ENCODE assay signal across 8 mouse cellular contexts in genomic region chr6:97210191-97210961, GRCm38 (mm10). TPM values are rescaled to one million over a fixed set of nuclear protein-coding genes. Genes with fewer than 3 reads are reported as not detected.
DNase-seq lines count a peak whose midpoint lies in the region; ATAC-seq and TF ChIP-seq lines count a peak whose summit lies in the region.

Arl6ip5 (plus strand) TSS chr6:97210689.

- H3K9me3 ChIP-seq in forebrain, embryonic 10.5 days = no peaks in the 10 kb centered on the region; the same call in 1 of the 2 replicates
- no peaks in the 10 kb centered on the region for H3K9me3 ChIP-seq in heart, embryonic 15.5 days (replicated peaks)
- H3K9me3 ChIP-seq in liver, embryonic 14.5 days (ENCODE audit: control insufficient read depth, low read length) = no peaks in the 10 kb centered on the region
- no peaks in the 10 kb centered on the region for H3K9me3 ChIP-seq in neural tube, embryonic 11.5 days (ENCODE audit: control insufficient read depth, low read length)

- peaks cover 10% of the 10 kb centered on the region for H3K36me3 ChIP-seq in forebrain, embryonic 10.5 days (replicated peaks)
- 0 out of 2 replicates have a peak, but pooled peaks cover 9% of the 10 kb centered on the region for H3K36me3 ChIP-seq in heart, embryonic 15.5 days
- peaks cover 4% of the 10 kb centered on the region; the same call in 1 of the 2 replicates for H3K36me3 ChIP-seq in liver, embryonic 14.5 days (replicated peaks; ENCODE audit: control insufficient read depth, insufficient read depth, low read depth)
- no peaks in the 10 kb centered on the region for H3K36me3 ChIP-seq in neural tube, embryonic 11.5 days (ENCODE audit: control insufficient read depth, insufficient read depth, low read length)

- ATAC-seq in heart, embryonic 15.5 days (replicated peaks; ENCODE audit: insufficient number of reproducible peaks, insufficient read depth, low FRiP score, low read depth) = peak; percentile 48; the same call in 1 of the 2 replicates
- peak; percentile 62 for ATAC-seq in liver, embryonic 14.5 days (ENCODE audit: insufficient read depth)
- ATAC-seq in neural tube, embryonic 11.5 days (ENCODE audit: insufficient read depth, low FRiP score, low TSS enrichment) = peak; percentile 75

- H3K4me1 ChIP-seq in forebrain, embryonic 10.5 days = peaks cover 41% of the 10 kb centered on the region
- peaks cover 30% of the 10 kb centered on the region for H3K4me1 ChIP-seq in heart, embryonic 15.5 days (replicated peaks)
- H3K4me1 ChIP-seq in liver, embryonic 14.5 days (replicated peaks; ENCODE audit: control insufficient read depth in 2 of 2, insufficient read depth in 2 of 2, low read length in 1 of 2) = peaks cover 26 to 42% of the 10 kb centered on the region in 2 experiments
- H3K4me1 ChIP-seq in neural tube, embryonic 11.5 days (ENCODE audit: control insufficient read depth, insufficient read depth, low read length) = peaks cover 11% of the 10 kb centered on the region; the same call in 1 of the 2 replicates

- H3K4me2 ChIP-seq in heart, embryonic 15.5 days = peak within 1 kb of the TSS; percentile 81
- peak within 1 kb of the TSS; percentile 96 for H3K4me2 ChIP-seq in liver, embryonic 14.5 days (ENCODE audit: low read depth)
- H3K4me2 ChIP-seq in neural tube, embryonic 11.5 days (ENCODE audit: low read depth) = peak within 1 kb of the TSS; percentile 59

- peak; percentile 89 to 93 for DNase-seq in CD8-positive naive resting alpha-beta T cell, adult 2 months (ENCODE audit: low read depth in 2 of 2, low spot score in 2 of 2)
- DNase-seq in c-Kit-positive CD71-negative TER-119-negative erythroid progenitor cells, embryonic 14.5 days (ENCODE audit: low read depth) = peak; percentile 85
- peak; percentile 91 for DNase-seq in forebrain, embryonic 10.5 days (ENCODE audit: extremely low spot score, low spot score)
- peak; percentile 91 to 96 for DNase-seq in kidney, postnatal 25 days
- peak; percentile 81 to 85 (median 81) for DNase-seq in liver, embryonic 14.5 days (ENCODE audit: low read depth in 3 of 3, low spot score in 3 of 3)
- DNase-seq in neural tube, embryonic 11.5 days (ENCODE audit: low spot score) = peak; percentile 90
- DNase-seq in telencephalon, adult 2 months (ENCODE audit: low read depth, low spot score) = peak; percentile 93

- WGBS in forebrain, embryonic 10.5 days = 11% methylated on average over 32 of the region's 32 CpGs
- 8% methylated on average over 32 of the region's 32 CpGs for WGBS in heart, embryonic 15.5 days
- WGBS in liver, embryonic 14.5 days (ENCODE audit: insufficient replicate concordance) = 8% methylated on average over 32 of the region's 32 CpGs
- WGBS in neural tube, embryonic 11.5 days = 13% methylated on average over 32 of the region's 32 CpGs

- H3K4me3 ChIP-seq in forebrain, embryonic 10.5 days = peak within 1 kb of the TSS; percentile 61
- peak within 1 kb of the TSS; percentile 73 for H3K4me3 ChIP-seq in heart, embryonic 15.5 days
- H3K4me3 ChIP-seq in liver, embryonic 14.5 days (ENCODE audit: insufficient read depth in 1 of 2, low read depth in 2 of 2, low read length in 2 of 2) = peak within 1 kb of the TSS; percentile 90 to 98
- H3K4me3 ChIP-seq in neural tube, embryonic 11.5 days (ENCODE audit: low read depth, low read length) = peak within 1 kb of the TSS; percentile 64

- no peak for TF ChIP-seq EP300 in liver, embryonic 14.5 days (IDR thresholded peaks at IDR 0.05; ENCODE audit: low read depth)

- peak within 1 kb of the TSS; percentile 78 for H3K9ac ChIP-seq in heart, embryonic 15.5 days
- peak within 1 kb of the TSS; percentile 94 for H3K9ac ChIP-seq in liver, embryonic 14.5 days (replicated peaks)
- peak within 1 kb of the TSS; percentile 77 for H3K9ac ChIP-seq in neural tube, embryonic 11.5 days (ENCODE audit: low read length)

- peak within 1 kb of the TSS; percentile 80 for H3K27ac ChIP-seq in forebrain, embryonic 10.5 days
- peak within 1 kb of the TSS; percentile 82 for H3K27ac ChIP-seq in heart, embryonic 15.5 days
- peak within 1 kb of the TSS; percentile 79 for H3K27ac ChIP-seq in liver, embryonic 14.5 days
- no peak within 1 kb of the TSS for H3K27ac ChIP-seq in neural tube, embryonic 11.5 days (ENCODE audit: low read depth, low read length)

- no peak for TF ChIP-seq CTCF in liver, embryonic 14.5 days (IDR thresholded peaks at IDR 0.05; ENCODE audit: low read depth)

- peaks cover 6% of the 10 kb centered on the region for H3K27me3 ChIP-seq in forebrain, embryonic 10.5 days (ENCODE audit: poor library complexity, severe bottlenecking)
- H3K27me3 ChIP-seq in heart, embryonic 15.5 days = no peaks in the 10 kb centered on the region
- no peaks in the 10 kb centered on the region for H3K27me3 ChIP-seq in liver, embryonic 14.5 days (ENCODE audit: control insufficient read depth, insufficient read depth, low read length)
- no peaks in the 10 kb centered on the region for H3K27me3 ChIP-seq in neural tube, embryonic 11.5 days (ENCODE audit: control insufficient read depth, insufficient read depth, low read length)

RNA-seq across cellular contexts. Expression of gene Arl6ip5, which starts in this region (rescaled TPM):
- 39.7 and 40.0 TPM in 2 replicates for polyA plus RNA-seq in forebrain, embryonic 10.5 days (2016; fragmentation: Nextera tagmentation; extraction: Ambion mirVana)
- polyA plus RNA-seq in heart, embryonic 15.5 days (2015; fragmentation: Nextera tagmentation; extraction: Ambion mirVana) = 96.8 and 100 TPM in 2 replicates
- polyA plus RNA-seq in liver, embryonic 14.5 days (2012; rRNA removed) = 19.4 and 25.6 TPM in 2 replicates
- polyA plus RNA-seq in liver, embryonic 14.5 days (2014; fragmentation: Nextera tagmentation; extraction: Ambion mirVana) = 15.8 and 17.1 TPM in 2 replicates
- polyA plus RNA-seq in neural tube, embryonic 11.5 days (2014; fragmentation: Nextera tagmentation; extraction: Ambion mirVana) = 53.0 and 54.0 TPM in 2 replicates
